Mouse (Mus musculus) testis, adult 2 months (tissue): Measurements from ENCODE around the gene Maz.

ENCODE experiments used
- CTCF ChIP-seq: fragments of 200-500 bp; IDR thresholded peaks from 2 replicates; pipeline ENCODE4 v1.5.1; 2012; ENCODE audit warnings: low read depth, mild to moderate bottlenecking, inconsistent platforms, low read length, moderate library complexity; ENCODE audit not compliant: control insufficient read depth, insufficient read depth, insufficient replicate concordance
- POLR2A ChIP-seq: fragments of 200-500 bp; IDR thresholded peaks from 2 replicates; pipeline ENCODE4 v1.6.1; 2012; ENCODE audit warnings: low read depth, mild to moderate bottlenecking, inconsistent platforms, low read length, moderate library complexity; ENCODE audit not compliant: control insufficient read depth

DNA sequence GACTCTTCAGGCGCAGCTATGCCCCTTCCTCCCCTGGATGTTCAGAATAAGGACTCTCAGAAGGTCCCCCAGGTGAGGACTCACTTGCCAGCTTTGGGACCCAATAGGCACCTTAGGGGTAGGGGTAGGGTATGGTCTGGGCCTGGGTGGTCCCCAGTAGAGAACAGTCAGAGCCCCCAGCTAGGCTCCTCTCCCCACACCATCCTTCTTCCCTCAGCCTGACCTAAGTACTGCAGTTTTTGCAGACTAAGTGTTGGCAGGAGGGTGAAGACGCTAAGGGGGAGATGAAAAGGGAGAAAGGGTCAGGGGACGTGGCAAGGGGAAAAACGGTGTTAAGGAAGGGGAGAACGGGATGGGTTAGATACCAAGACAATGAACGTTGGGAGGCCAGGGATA is 8.9 kb downstream of the Maz start:
- TF ChIP-seq CTCF (no peak), POLR2A (no peak)
